Comparison of ENCODE assay signal across 13 mouse cellular contexts in the genomic region with DNA sequence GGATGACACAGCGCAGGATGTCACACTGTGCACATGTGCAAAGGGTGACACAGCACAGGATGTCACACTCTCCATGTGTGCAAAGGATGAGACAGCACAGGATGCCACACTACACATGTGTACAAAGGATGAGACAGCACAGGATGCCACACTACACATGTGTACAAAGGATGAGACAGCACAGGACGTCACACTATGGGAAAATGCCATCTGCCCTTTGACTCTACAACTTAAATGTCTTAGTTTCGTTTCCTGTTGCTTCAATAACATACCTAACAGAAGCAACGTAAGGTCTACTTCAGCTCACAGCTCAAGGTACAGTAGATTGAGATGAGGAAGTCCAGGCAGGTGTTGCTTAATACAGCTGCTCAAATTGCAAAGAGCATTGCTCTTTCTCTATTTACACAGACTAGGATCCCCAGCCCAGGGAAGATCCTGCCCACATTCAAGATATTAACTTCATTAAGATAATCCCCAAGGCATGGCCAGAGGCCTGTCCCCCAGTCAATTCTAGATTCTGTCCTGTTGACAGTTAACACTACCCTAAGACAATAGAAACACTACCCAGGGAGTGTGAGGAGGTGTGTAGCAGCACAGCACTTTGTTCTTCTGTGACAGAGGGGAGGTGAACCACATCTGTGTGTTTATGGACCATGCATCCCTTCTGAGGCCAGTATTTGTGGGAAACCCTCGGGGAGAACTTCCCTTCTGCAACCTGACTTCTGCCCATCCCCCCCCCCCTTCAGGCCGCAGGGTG.
DNase-seq lines count a peak whose midpoint lies in the region; ATAC-seq and TF ChIP-seq lines count a peak whose summit lies in the region.
"Had no signal": no experiment of that assay in that cellular context is flagged by ENCODE, and none has a peak within 500 bp of the region (broad histone marks: within the 10 kb centered on the region; RNA-seq: fewer than 3 reads in every experiment).

No protein-coding gene starts in this region.

- no peak overlapping the region for H3K9ac ChIP-seq in lung, embryonic 16.5 days (ENCODE audit: low read length)
- no peak overlapping the region for H3K9ac ChIP-seq in liver, embryonic 16.5 days (ENCODE audit: low read depth, low read length)

- WGBS in lung, embryonic 16.5 days = 61% methylated on average over 6 of the region's 6 CpGs
- WGBS in lung, adult 2 months = 64% methylated on average over 6 of the region's 6 CpGs
- 32% methylated on average over 6 of the region's 6 CpGs for WGBS in liver, embryonic 16.5 days (ENCODE audit: insufficient replicate concordance)

- no peak for TF ChIP-seq CTCF in lung, adult 2 months (IDR thresholded peaks at IDR 0.05; ENCODE audit: insufficient read depth, low read length)

- ATAC-seq in lung, embryonic 16.5 days (ENCODE audit: low read depth) = peak; percentile 56; the same call in 1 of the 2 replicates
- ATAC-seq in activated CD4-positive, CD25-positive, alpha-beta regulatory T cell, adult 4 months = peak; percentile 90
- peak; percentile 35 for ATAC-seq in liver, embryonic 16.5 days (ENCODE audit: low read depth)

- H3K27ac ChIP-seq in lung, embryonic 16.5 days (ENCODE audit: low read length) = no peak overlapping the region
- no peak overlapping the region for H3K27ac ChIP-seq in liver, embryonic 16.5 days (ENCODE audit: low read length)
- H3K27ac ChIP-seq: midbrain, embryonic 10.5 days had no signal

- no peaks in the 10 kb centered on the region for H3K27me3 ChIP-seq in lung, embryonic 16.5 days (ENCODE audit: control insufficient read depth, insufficient read depth, low read depth, low read length)
- H3K27me3 ChIP-seq in liver, embryonic 16.5 days (ENCODE audit: control insufficient read depth, insufficient read depth, low read depth, low read length) = no peaks in the 10 kb centered on the region

- H3K9me3 ChIP-seq in lung, embryonic 16.5 days (ENCODE audit: control insufficient read depth, low read length) = no peaks in the 10 kb centered on the region
- H3K9me3 ChIP-seq in liver, embryonic 16.5 days (replicated peaks; ENCODE audit: control insufficient read depth, low read length) = no peaks in the 10 kb centered on the region
- H3K9me3 ChIP-seq: midbrain, embryonic 10.5 days had no signal

- no peaks in the 10 kb centered on the region for H3K4me1 ChIP-seq in lung, embryonic 16.5 days (replicated peaks; ENCODE audit: control insufficient read depth, insufficient read depth, low read length)
- peaks cover 6% of the 10 kb centered on the region for H3K4me1 ChIP-seq in lung, adult 2 months (ENCODE audit: control insufficient read depth, insufficient read depth, low read length)
- H3K4me1 ChIP-seq in liver, embryonic 16.5 days (ENCODE audit: control insufficient read depth, low read depth, low read length) = no peaks in the 10 kb centered on the region; the same call in 1 of the 2 replicates
- H3K4me1 ChIP-seq: midbrain, embryonic 10.5 days had no signal

- TF ChIP-seq POLR2A in lung, adult 2 months (IDR thresholded peaks at IDR 0.05; ENCODE audit: borderline replicate concordance, extremely low read depth, low read depth, low read length) = no peak

- DNase-seq in lung, adult 2 months = no peak
- peak; percentile 59 for DNase-seq in thymus, postnatal 14 days
- DNase-seq in c-Kit-positive CD71-positive TER-119-positive erythroid progenitor cells, embryonic 14.5 days (ENCODE audit: low spot score) = no peak
- no peak for DNase-seq in adrenal gland, postnatal 36 days
- no peak for DNase-seq in gastrocnemius, postnatal 36 days
- DNase-seq: adrenal gland, postnatal 14 days; cerebellum, adult 8-10 months; heart, postnatal 10 days; kidney, adult 9 months had no signal

- H3K36me3 ChIP-seq in lung, embryonic 16.5 days (ENCODE audit: control insufficient read depth, insufficient read depth, low read length) = no peaks in the 10 kb centered on the region
- no peaks in the 10 kb centered on the region for H3K36me3 ChIP-seq in liver, embryonic 16.5 days (ENCODE audit: control insufficient read depth, insufficient read depth)
- H3K36me3 ChIP-seq: midbrain, embryonic 10.5 days had no signal

- intact Hi-C loops in gastrocnemius, postnatal 36 days (cut with DNase I) = no loop called here

- no peak overlapping the region for H3K4me3 ChIP-seq in lung, embryonic 16.5 days (ENCODE audit: low read length)
- no peak overlapping the region for H3K4me3 ChIP-seq in lung, adult 2 months (replicated peaks; ENCODE audit: extremely low read depth, low read depth, low read length)
- no peak overlapping the region for H3K4me3 ChIP-seq in liver, embryonic 16.5 days (ENCODE audit: low read depth, low read length)
- H3K4me3 ChIP-seq: midbrain, embryonic 10.5 days had no signal

- no peak overlapping the region for H3K4me2 ChIP-seq in lung, embryonic 16.5 days (ENCODE audit: low read depth, low read length)
- H3K4me2 ChIP-seq in liver, embryonic 16.5 days (ENCODE audit: low read depth, low read length) = no peak overlapping the region

Comparison
In these comparisons a context has a peak if more than half of its experiments do, and no peak if none do; other contexts are left out.
1. ATAC-seq: peak in every context shown above with its lines; median percentile 90 in activated CD4-positive, CD25-positive, alpha-beta regulatory T cell, adult 4 months; 56 in lung, embryonic 16.5 days; 35 in liver, embryonic 16.5 days.